Mouse (Mus musculus): Measurements from ENCODE around the gene Krt14. TPM values are rescaled to one million over a fixed set of nuclear protein-coding genes. Genes with fewer than 3 reads are reported as not detected.
"Not testable (repeated sequence)": the region's sequence is repeated elsewhere in the genome, so short reads cannot be mapped to it uniquely, and the experiment has no call there.

The Krt14 gene
- not detected in 2 replicates for polyA plus RNA-seq (2012; ENCODE audit: insufficient read depth, insufficient read length, missing spikeins)

- no peak within 1 kb of the TSS for H3K27ac ChIP-seq (ENCODE audit: insufficient read depth, low read depth, low read length)
- H3K4me1 ChIP-seq (ENCODE audit: control insufficient read depth, insufficient read depth, low read length), result no peaks in the 10 kb centered on the region
- no peak within 1 kb of the TSS for H3K4me3 ChIP-seq (ENCODE audit: insufficient read depth, low read length)
- TF ChIP-seq CTCF (IDR thresholded peaks at IDR 0.05; ENCODE audit: low read depth, low read length) (no peak), POLR2A (IDR thresholded peaks at IDR 0.05; ENCODE audit: borderline replicate concordance, low read depth, low read length) (no peak)
Measured at GRCm38 (mm10) chr11:100207498-100207897, at the start of gene Krt14. Krt14 (minus strand) TSS chr11:100207548.

DNA sequence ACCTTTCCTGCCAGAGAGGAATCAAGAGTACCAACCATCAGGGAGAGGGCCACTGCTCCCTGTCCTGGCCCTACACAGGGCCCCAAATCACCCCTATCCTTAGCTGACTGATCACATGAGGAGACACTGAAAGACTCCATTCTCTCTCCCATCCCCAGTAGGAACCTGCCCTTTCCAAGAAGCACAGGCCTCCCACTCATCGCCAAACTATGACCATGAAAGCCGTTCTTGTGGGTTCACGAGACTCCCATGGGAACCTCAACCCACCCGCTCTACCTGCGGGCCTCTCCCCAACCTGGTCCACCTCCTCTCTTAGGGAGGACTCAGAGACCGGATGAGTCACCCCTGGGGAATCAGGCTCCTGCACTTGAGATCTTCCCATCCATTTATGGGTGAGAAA is 48.2 kb upstream of the Krt14 start:
- TF ChIP-seq POLR2A (IDR thresholded peaks at IDR 0.05; ENCODE audit: borderline replicate concordance, low read depth, low read length), result no peak
- no peak for TF ChIP-seq CTCF (IDR thresholded peaks at IDR 0.05; ENCODE audit: low read depth, low read length)
- no peaks in the 10 kb centered on the region for H3K4me1 ChIP-seq (ENCODE audit: control insufficient read depth, insufficient read depth, low read length)
- H3K4me3 ChIP-seq (ENCODE audit: insufficient read depth, low read length), result no peak overlapping the region
- H3K27ac ChIP-seq (ENCODE audit: insufficient read depth, low read depth, low read length), result no peak overlapping the region

GRCm38 (mm10) chr11:100254360-100255090 is 47.2 kb upstream of the Krt14 start:
- no peaks in the 10 kb centered on the region for H3K4me1 ChIP-seq (ENCODE audit: control insufficient read depth, insufficient read depth, low read length)
- H3K4me3 ChIP-seq (ENCODE audit: insufficient read depth, low read length), result no peak overlapping the region
- TF ChIP-seq POLR2A (IDR thresholded peaks at IDR 0.05; ENCODE audit: borderline replicate concordance, low read depth, low read length) (no peak), CTCF (IDR thresholded peaks at IDR 0.05; ENCODE audit: low read depth, low read length) (no peak)
- H3K27ac ChIP-seq (ENCODE audit: insufficient read depth, low read depth, low read length), result no peak overlapping the region

DNA sequence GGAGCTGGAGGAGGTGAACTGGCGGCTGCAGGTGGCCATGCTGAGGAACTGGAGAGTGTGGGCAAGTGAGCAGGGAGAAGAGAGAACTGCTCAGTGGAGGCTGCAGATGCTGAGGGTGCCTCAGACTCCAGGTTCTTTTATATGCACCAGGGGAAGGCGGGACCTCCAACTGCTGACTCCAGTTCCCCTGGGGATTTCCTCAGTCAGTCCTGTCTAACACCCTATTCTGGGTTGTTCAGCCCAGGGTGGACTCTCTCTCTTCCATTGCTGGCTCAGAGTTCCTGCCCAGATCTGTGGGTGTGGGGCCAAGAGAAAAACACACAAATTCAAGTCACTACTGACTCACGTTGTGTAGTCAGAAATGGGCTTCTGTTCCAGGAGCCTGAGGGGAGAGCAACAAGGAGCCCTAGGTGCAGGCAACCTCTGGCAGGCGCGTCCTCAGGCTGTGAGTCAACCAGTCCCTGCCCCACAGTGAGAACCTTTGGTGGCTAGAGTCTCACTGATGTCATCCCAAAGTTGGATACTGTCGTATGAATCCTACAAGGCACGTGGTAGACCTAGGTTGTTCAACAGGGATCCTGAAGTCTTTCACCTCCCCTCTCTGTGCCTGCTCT is 41.6 kb upstream of the Krt14 start, which contains the start of gene Krt16:
Gene Krt16, minus strand, starts transcription at position 51 of the 614 bp plus-strand sequence.
- Histone ChIP-seq H3K27ac (ENCODE audit: insufficient read depth, low read depth, low read length) (no peak within 1 kb of the TSS), H3K4me3 (ENCODE audit: insufficient read depth, low read length) (no peak within 1 kb of the TSS), H3K4me1 (ENCODE audit: control insufficient read depth, insufficient read depth, low read length) (no peaks in the 10 kb centered on the region)
- TF ChIP-seq POLR2A (IDR thresholded peaks at IDR 0.05; ENCODE audit: borderline replicate concordance, low read depth, low read length), result no peak
- no peak for TF ChIP-seq CTCF (IDR thresholded peaks at IDR 0.05; ENCODE audit: low read depth, low read length)

DNA sequence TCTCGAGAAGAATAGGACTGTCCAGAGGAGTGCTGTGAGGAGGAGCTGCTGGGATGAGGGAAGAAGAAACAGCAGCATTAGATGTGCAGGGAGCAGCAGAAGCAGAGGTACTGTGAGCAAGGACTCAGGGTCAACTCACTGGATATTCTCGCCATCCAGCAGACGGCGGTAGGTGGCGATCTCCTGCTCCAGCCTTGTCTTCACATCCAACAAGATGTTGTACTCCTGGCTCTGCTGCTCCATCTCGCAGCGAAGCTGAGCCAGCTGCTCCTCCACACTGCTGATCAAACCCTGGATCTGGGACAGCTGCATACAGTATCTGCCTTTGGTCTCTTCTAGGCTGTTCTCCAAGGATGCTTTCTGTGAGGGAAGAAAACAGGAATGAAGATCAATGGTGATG is 39.1 kb upstream of the Krt14 start:
- not testable (repeated sequence) for H3K4me3 ChIP-seq (ENCODE audit: insufficient read depth, low read length); H3K27ac ChIP-seq (ENCODE audit: insufficient read depth, low read depth, low read length); H3K4me1 ChIP-seq (ENCODE audit: control insufficient read depth, insufficient read depth, low read length)

DNA sequence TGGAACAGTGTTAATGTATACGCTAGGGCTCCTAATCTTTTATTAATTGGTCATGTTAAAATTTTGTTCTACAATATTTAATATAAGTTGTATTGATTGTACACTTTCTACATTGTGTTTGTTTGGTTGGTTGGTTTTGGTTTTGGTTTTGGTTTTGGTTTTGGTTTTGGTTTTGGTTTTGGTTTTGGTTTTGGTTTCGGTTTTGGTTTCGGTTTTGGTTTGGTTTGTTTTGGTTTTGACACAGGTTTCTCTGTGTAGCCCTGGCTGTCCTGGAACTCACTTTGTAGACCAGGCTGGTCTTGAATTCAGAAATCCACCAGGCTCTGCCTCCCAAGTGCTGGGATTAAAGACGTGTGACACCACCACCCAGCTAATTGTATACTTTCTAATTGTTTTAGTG is 32.9 kb upstream of the Krt14 start:
- not testable (repeated sequence) for H3K4me1 ChIP-seq (ENCODE audit: control insufficient read depth, insufficient read depth, low read length); H3K4me3 ChIP-seq (ENCODE audit: insufficient read depth, low read length); H3K27ac ChIP-seq (ENCODE audit: insufficient read depth, low read depth, low read length)

GRCm38 (mm10) chr11:100221741-100222140 is 14.4 kb upstream of the Krt14 start:
- H3K4me1 ChIP-seq (ENCODE audit: control insufficient read depth, insufficient read depth, low read length), result no peaks in the 10 kb centered on the region
- H3K27ac ChIP-seq (ENCODE audit: insufficient read depth, low read depth, low read length), result no peak overlapping the region
- TF ChIP-seq POLR2A (IDR thresholded peaks at IDR 0.05; ENCODE audit: borderline replicate concordance, low read depth, low read length) (no peak), CTCF (IDR thresholded peaks at IDR 0.05; ENCODE audit: low read depth, low read length) (no peak)
- no peak overlapping the region for H3K4me3 ChIP-seq (ENCODE audit: insufficient read depth, low read length)

DNA sequence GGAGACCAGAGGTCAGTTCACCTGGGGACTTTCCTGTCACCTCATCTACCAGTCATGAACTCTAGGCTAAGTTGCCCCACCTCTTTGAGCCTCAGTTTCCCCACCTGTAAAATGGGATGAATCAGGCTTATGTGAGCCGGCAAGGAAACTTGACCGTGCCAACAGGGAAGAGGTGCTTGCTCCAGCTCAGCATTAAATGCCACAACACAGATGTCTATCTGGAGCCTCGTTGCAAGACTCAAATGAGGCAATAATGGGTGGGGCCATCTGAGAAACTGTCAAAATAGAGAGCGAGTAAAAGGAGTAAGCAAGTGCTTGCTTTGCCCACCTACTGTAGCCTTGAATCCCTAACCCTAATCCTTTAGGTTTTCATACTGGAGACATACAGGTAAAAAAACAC is 12.0 kb upstream of the Krt14 start:
- no peak for TF ChIP-seq POLR2A (IDR thresholded peaks at IDR 0.05; ENCODE audit: borderline replicate concordance, low read depth, low read length)
- TF ChIP-seq CTCF (IDR thresholded peaks at IDR 0.05; ENCODE audit: low read depth, low read length), result no peak

GRCm38 (mm10) chr11:100208542-100208941 is 1.2 kb upstream of the Krt14 start:
- no peak overlapping the region for H3K4me3 ChIP-seq (ENCODE audit: insufficient read depth, low read length)
- no peak overlapping the region for H3K27ac ChIP-seq (ENCODE audit: insufficient read depth, low read depth, low read length)
- TF ChIP-seq POLR2A (IDR thresholded peaks at IDR 0.05; ENCODE audit: borderline replicate concordance, low read depth, low read length), result no peak
- TF ChIP-seq CTCF (IDR thresholded peaks at IDR 0.05; ENCODE audit: low read depth, low read length), result no peak
- no peaks in the 10 kb centered on the region for H3K4me1 ChIP-seq (ENCODE audit: control insufficient read depth, insufficient read depth, low read length)

More for the DNA sequence above, 12.0 kb upstream of the Krt14 start:
- Histone ChIP-seq H3K27ac (ENCODE audit: insufficient read depth, low read depth, low read length) (no peak overlapping the region), H3K4me3 (ENCODE audit: insufficient read depth, low read length) (no peak overlapping the region), H3K4me1 (ENCODE audit: control insufficient read depth, insufficient read depth, low read length) (no peaks in the 10 kb centered on the region)

DNA sequence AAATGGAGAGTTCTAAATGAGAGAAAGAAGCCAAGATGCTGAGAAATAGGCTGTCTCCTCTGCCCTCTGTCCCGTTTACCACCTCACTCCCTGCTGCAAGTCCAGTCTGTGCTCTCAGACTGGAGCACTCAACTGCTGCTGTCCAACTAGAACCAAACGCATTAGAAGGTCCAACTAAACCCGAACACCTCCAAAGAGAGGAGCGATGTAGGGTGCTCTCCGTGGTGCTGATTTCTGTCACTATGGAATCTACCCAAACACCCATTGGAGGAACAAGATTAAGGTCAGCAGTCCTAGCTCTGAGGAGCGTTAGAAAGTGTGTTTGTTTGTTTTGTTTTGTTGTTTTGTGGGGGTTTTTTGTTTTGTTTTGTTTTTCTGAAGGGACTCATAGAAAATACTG is 3.9 kb downstream of the Krt14 start:
- H3K4me1 ChIP-seq (ENCODE audit: control insufficient read depth, insufficient read depth, low read length), result no peaks in the 10 kb centered on the region
- no peak overlapping the region for H3K27ac ChIP-seq (ENCODE audit: insufficient read depth, low read depth, low read length)
- TF ChIP-seq CTCF (IDR thresholded peaks at IDR 0.05; ENCODE audit: low read depth, low read length), result no peak
- TF ChIP-seq POLR2A (IDR thresholded peaks at IDR 0.05; ENCODE audit: borderline replicate concordance, low read depth, low read length), result no peak
- H3K4me3 ChIP-seq (ENCODE audit: insufficient read depth, low read length), result no peak overlapping the region

Data from bone marrow macrophage, adult 2 months (primary cell).